Mouse (Mus musculus): ENCODE measurements around the gene Sepsecs. TPM values are rescaled to one million over a fixed set of nuclear protein-coding genes. Genes with fewer than 3 reads are reported as not detected.

Gene Sepsecs
- total RNA-seq (2023), result 16.8 TPM

GRCm38 (mm10) chr5:52669426-52670191 lies at the start of gene Sepsecs:
TSS of gene Sepsecs (minus strand) at chr5:52669708.

Other genes starting within 250 kb of the Sepsecs start
- not detected for gene Ccdc149, start 198.2 kb downstream of the Sepsecs start, total RNA-seq (2023)
- not detected for gene Lgi2, start 103.2 kb downstream of the Sepsecs start, total RNA-seq (2023)
- 11.5 TPM for gene Pi4k2b, start 71.9 kb upstream of the Sepsecs start, total RNA-seq (2023)
- 17.4 TPM for gene Zcchc4, start 105.7 kb upstream of the Sepsecs start, total RNA-seq (2023)
- 69.0 TPM for gene Anapc4, start 164.3 kb upstream of the Sepsecs start, total RNA-seq (2023)

All from CD8-positive naive resting alpha-beta T cell, adult 57 days (primary cell).